Mouse (Mus musculus) erythroblast, embryonic 14.5 days (primary cell): ENCODE measurements around the gene Nlrp14. TPM values are rescaled to one million over a fixed set of nuclear protein-coding genes. Genes with fewer than 3 reads are reported as not detected.

Experiments used
- H3K27me3 ChIP-seq: 2 replicates; pipeline ENCODE4 v1.6.1; 2012; ENCODE audit warnings: inconsistent platforms; ENCODE audit not compliant: control insufficient read depth
- H3K36me3 ChIP-seq: 2 replicates; pipeline ENCODE4 v1.6.1; 2012; ENCODE audit warnings: mild to moderate bottlenecking, inconsistent platforms; ENCODE audit not compliant: control insufficient read depth
- H3K4me1 ChIP-seq: 2 replicates; pipeline ENCODE4 v1.6.1; 2012; ENCODE audit warnings: inconsistent platforms; ENCODE audit not compliant: control insufficient read depth
- H3K4me3 ChIP-seq: replicated peaks from 2 replicates; pipeline ENCODE3; 2012; ENCODE audit warnings: moderate library complexity, mild to moderate bottlenecking, inconsistent platforms
- H3K9me3 ChIP-seq: 2 replicates; pipeline ENCODE4 v1.6.1; 2012; ENCODE audit warnings: low read length, inconsistent platforms, mixed read lengths; ENCODE audit not compliant: control insufficient read depth
- GATA1 ChIP-seq: IDR thresholded peaks from 2 replicates; pipeline ENCODE4 v1.6.1; 2012; ENCODE audit warnings: low read length, inconsistent platforms, mixed read lengths
- TAL1 ChIP-seq: IDR thresholded peaks from 3 replicates; pipeline ENCODE4 v1.6.1; 2012; ENCODE audit warnings: low read length, inconsistent platforms, mixed read lengths
- polyA plus RNA-seq: library from polyadenylated mRNA; stranded (reverse); fragments of >175 nt; gene quantifications from 2 replicates; pipeline ENCODE4 v1.2.3, GENCODE M21; 2012

Gene Nlrp14
- polyA plus RNA-seq, 1 experiment = not detected

GRCm38 (mm10) chr7:107216845-107217244 is 50.1 kb downstream of the Nlrp14 start:
- TF ChIP-seq TAL1 = no peak
- no peaks in the 10 kb centered on the region for H3K36me3 ChIP-seq
- H3K27me3 ChIP-seq = no peaks in the 10 kb centered on the region
- no peaks in the 10 kb centered on the region for H3K9me3 ChIP-seq
- H3K4me3 ChIP-seq = no peak overlapping the region
- no peaks in the 10 kb centered on the region for H3K4me1 ChIP-seq

- TF ChIP-seq TAL1 (no peak), GATA1 (no peak)
- H3K9me3 ChIP-seq = no peaks in the 10 kb centered on the region
Observed at GRCm38 (mm10) chr7:107236854-107237253, 70.1 kb downstream of the Nlrp14 start.

GRCm38 (mm10) chr7:107237498-107237897 is 70.7 kb downstream of the Nlrp14 start:
- Histone ChIP-seq H3K36me3 (no peaks in the 10 kb centered on the region), H3K4me1 (no peaks in the 10 kb centered on the region), H3K9me3 (no peaks in the 10 kb centered on the region), H3K27me3 (no peaks in the 10 kb centered on the region), H3K4me3 (no peak overlapping the region)
- no peak for TF ChIP-seq TAL1
- TF ChIP-seq GATA1 = no peak

More at GRCm38 (mm10) chr7:107236854-107237253, 70.1 kb downstream of the Nlrp14 start:
- H3K27me3 ChIP-seq = no peaks in the 10 kb centered on the region
- H3K4me1 ChIP-seq = no peaks in the 10 kb centered on the region
- H3K4me3 ChIP-seq = no peak overlapping the region
- H3K36me3 ChIP-seq = no peaks in the 10 kb centered on the region

GRCm38 (mm10) chr7:107241371-107241883 is 74.6 kb downstream of the Nlrp14 start:
- TF ChIP-seq GATA1 = no peak
- TF ChIP-seq TAL1 = no peak
- Histone ChIP-seq H3K4me1 (no peaks in the 10 kb centered on the region), H3K27me3 (no peaks in the 10 kb centered on the region)

More at GRCm38 (mm10) chr7:107241371-107241883, 74.6 kb downstream of the Nlrp14 start:
- Histone ChIP-seq H3K9me3 (no peaks in the 10 kb centered on the region), H3K4me3 (no peak overlapping the region), H3K36me3 (no peaks in the 10 kb centered on the region)

Other genes starting within 250 kb of the Nlrp14 start
- gene Olfr709-ps1, start 234.8 kb upstream of the Nlrp14 start, polyA plus RNA-seq = not detected in 2 replicates
- gene Olfr710, start 218.7 kb upstream of the Nlrp14 start, polyA plus RNA-seq = not detected in 2 replicates
- 0.01 TPM in 1 of 2 replicates, not detected in the other for gene Olfr6, start 203.1 kb upstream of the Nlrp14 start, polyA plus RNA-seq
- gene Olfr711, start 191.5 kb upstream of the Nlrp14 start, polyA plus RNA-seq = 0.02 TPM in 1 of 2 replicates, not detected in the other
- not detected in 2 replicates for gene Olfr2, start 160.9 kb upstream of the Nlrp14 start, polyA plus RNA-seq
- gene Olfr713, start 135.8 kb upstream of the Nlrp14 start, polyA plus RNA-seq = not detected in 2 replicates
- gene Olfr714, start 96.0 kb upstream of the Nlrp14 start, polyA plus RNA-seq = not detected in 2 replicates
- not detected in 2 replicates for gene Olfr17, start 73.8 kb upstream of the Nlrp14 start, polyA plus RNA-seq
- not detected in 2 replicates for gene Olfr715b, start 56.6 kb upstream of the Nlrp14 start, polyA plus RNA-seq
- gene Olfr715, start 35.9 kb upstream of the Nlrp14 start, polyA plus RNA-seq = not detected in 2 replicates
- not detected in 2 replicates for gene Olfr716, start 28.7 kb upstream of the Nlrp14 start, polyA plus RNA-seq
- not detected in 2 replicates for gene Rbmxl2, start 42.5 kb downstream of the Nlrp14 start, polyA plus RNA-seq
- gene Syt9, start 203.7 kb downstream of the Nlrp14 start, polyA plus RNA-seq = 0.01 TPM in 1 of 2 replicates, not detected in the other